Mouse (Mus musculus): Measurements from ENCODE around the gene Ermp1. TPM values are rescaled to one million over a fixed set of nuclear protein-coding genes. Genes with fewer than 3 reads are reported as not detected.

The Ermp1 gene
- polyA plus RNA-seq, 1 experiment from 2014 or later: 9.4 TPM

DNA sequence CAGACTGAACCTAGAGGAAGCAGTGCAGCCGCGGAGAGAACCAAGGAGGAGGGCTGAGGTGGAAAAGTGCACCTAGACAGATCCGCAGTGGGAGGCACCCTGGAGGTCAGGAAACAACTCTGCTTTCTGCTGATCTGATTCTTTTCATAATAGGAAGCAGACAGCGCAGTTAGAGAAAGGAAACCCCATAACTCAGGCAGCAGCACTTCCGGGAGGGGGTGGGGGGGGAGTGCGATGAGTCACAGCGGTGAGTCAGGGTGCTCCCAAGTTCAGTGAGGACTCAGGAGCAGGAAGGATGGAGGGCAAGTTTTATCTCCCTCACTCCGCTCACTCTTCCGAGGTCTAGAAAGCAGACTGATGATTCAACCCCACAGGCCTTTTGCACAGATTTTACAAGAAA is 7.2 kb downstream of the Ermp1 start:
- Histone ChIP-seq H3K9ac (ENCODE audit: low read depth, low read length) (no peak overlapping the region), H3K36me3 (ENCODE audit: control insufficient read depth, insufficient read depth, low read length) (peaks cover 4% of the 10 kb centered on the region; the same call in 1 of the 2 replicates), H3K4me2 (ENCODE audit: low read length) (no peak overlapping the region), H3K27ac (ENCODE audit: low read length) (no peak overlapping the region), H3K9me3 (replicated peaks; ENCODE audit: control insufficient read depth, low read length, poor library complexity, severe bottlenecking) (peaks cover 2% of the 10 kb centered on the region; the same call in 1 of the 2 replicates), H3K4me3 (ENCODE audit: low read depth, low read length) (no peak overlapping the region), H3K4me1 (ENCODE audit: control insufficient read depth, insufficient read depth, low read length) (no peaks in the 10 kb centered on the region), H3K27me3 (ENCODE audit: control insufficient read depth, insufficient read depth, low read depth, low read length) (no peaks in the 10 kb centered on the region)
- no peak for ATAC-seq
- WGBS: 56% methylated on average over 7 of the region's 9 CpGs

DNA sequence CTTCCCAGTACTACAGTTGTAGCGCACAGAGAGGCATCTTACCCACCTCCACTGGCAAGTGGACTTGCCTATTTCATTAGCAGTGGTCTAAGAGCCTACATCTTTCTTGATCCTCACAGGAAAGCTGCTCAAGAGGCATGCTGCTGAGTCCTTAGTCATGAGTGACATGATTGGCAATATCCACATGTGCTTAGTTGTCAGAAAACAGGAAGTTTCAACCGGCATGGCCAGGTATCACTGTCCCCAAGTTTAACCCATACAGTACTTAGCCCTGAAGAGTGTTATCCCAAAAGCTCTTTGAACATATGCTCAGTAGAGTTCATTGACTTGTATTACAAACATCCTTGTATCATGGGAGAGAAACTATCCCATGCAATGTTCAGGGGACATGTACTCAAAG is 36.1 kb downstream of the Ermp1 start:
- WGBS: 91% methylated on average over 2 of the region's 2 CpGs
- H3K27me3 ChIP-seq (ENCODE audit: control insufficient read depth, insufficient read depth, low read depth, low read length): no peaks in the 10 kb centered on the region
- ATAC-seq: no peak
- H3K4me3 ChIP-seq (ENCODE audit: low read depth, low read length): no peak overlapping the region
- no peaks in the 10 kb centered on the region for H3K9me3 ChIP-seq (replicated peaks; ENCODE audit: control insufficient read depth, low read length, poor library complexity, severe bottlenecking)
- no peak overlapping the region for H3K9ac ChIP-seq (ENCODE audit: low read depth, low read length)
- H3K27ac ChIP-seq (ENCODE audit: low read length): no peak overlapping the region
- no peaks in the 10 kb centered on the region; the same call in 1 of the 2 replicates for H3K36me3 ChIP-seq (ENCODE audit: control insufficient read depth, insufficient read depth, low read length)
- no peaks in the 10 kb centered on the region for H3K4me1 ChIP-seq (ENCODE audit: control insufficient read depth, insufficient read depth, low read length)
- no peak overlapping the region for H3K4me2 ChIP-seq (ENCODE audit: low read length)

DNA sequence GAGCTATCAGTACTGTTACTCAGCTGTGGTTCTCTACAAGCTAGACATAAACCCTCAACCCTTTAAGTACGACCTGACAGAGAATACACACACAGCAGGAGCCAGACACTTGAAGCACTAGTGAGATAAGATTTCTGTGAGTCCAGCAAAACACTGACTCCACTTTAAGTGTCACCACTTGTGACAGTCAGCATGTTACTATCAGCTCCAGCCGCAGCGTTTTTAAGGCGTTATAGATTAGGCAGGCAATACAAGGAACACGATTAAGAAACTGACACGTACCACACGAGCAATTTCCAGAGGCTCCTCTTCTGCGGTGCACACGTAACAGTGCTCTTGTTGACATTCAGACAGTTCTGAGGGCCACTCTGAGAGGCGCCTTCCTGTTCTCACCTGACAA is 37.3 kb downstream of the Ermp1 start:
- no peak for ATAC-seq
- H3K4me1 ChIP-seq (ENCODE audit: control insufficient read depth, insufficient read depth, low read length): no peaks in the 10 kb centered on the region
- H3K36me3 ChIP-seq (ENCODE audit: control insufficient read depth, insufficient read depth, low read length): no peaks in the 10 kb centered on the region; the same call in 1 of the 2 replicates
- H3K27ac ChIP-seq (ENCODE audit: low read length): no peak overlapping the region
- H3K27me3 ChIP-seq (ENCODE audit: control insufficient read depth, insufficient read depth, low read depth, low read length): no peaks in the 10 kb centered on the region
- 85% methylated on average over 10 of the region's 10 CpGs for WGBS
- H3K4me2 ChIP-seq (ENCODE audit: low read length): no peak overlapping the region
- H3K9me3 ChIP-seq (replicated peaks; ENCODE audit: control insufficient read depth, low read length, poor library complexity, severe bottlenecking): no peaks in the 10 kb centered on the region
- H3K4me3 ChIP-seq (ENCODE audit: low read depth, low read length): no peak overlapping the region
- H3K9ac ChIP-seq (ENCODE audit: low read depth, low read length): no peak overlapping the region

DNA sequence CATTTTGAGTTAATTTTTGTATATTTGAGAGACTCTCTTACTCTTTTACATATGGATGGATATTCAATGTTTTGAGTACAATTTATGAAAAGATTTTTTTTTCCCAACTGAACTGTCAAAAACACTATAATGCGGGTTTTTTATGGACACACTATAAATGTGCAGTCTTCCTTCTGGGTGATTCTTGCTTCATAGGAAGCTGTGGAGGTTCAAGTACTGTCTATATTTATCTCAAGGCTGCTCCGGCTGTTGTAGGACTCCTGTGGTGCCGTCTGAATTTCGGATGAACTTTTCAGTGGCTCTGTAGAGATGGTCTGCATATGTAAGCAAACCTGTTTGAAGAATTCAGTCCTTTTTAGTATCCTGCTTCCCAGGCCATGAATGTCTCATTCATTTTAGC is 40.0 kb downstream of the Ermp1 start:
- 73% methylated on average over 4 of the region's 4 CpGs for whole genome bisulfite sequencing
- no peaks in the 10 kb centered on the region for H3K9me3 ChIP-seq (replicated peaks; ENCODE audit: control insufficient read depth, low read length, poor library complexity, severe bottlenecking)
- H3K27me3 ChIP-seq (ENCODE audit: control insufficient read depth, insufficient read depth, low read depth, low read length): no peaks in the 10 kb centered on the region
- no peak overlapping the region for H3K4me2 ChIP-seq (ENCODE audit: low read length)
- peaks cover 7% of the 10 kb centered on the region for H3K36me3 ChIP-seq (ENCODE audit: control insufficient read depth, insufficient read depth, low read length)
- H3K27ac ChIP-seq (ENCODE audit: low read length): no peak overlapping the region
- no peak overlapping the region for H3K9ac ChIP-seq (ENCODE audit: low read depth, low read length)
- no peaks in the 10 kb centered on the region for H3K4me1 ChIP-seq (ENCODE audit: control insufficient read depth, insufficient read depth, low read length)
- no peak for ATAC-seq
- H3K4me3 ChIP-seq (ENCODE audit: low read depth, low read length): no peak overlapping the region

DNA sequence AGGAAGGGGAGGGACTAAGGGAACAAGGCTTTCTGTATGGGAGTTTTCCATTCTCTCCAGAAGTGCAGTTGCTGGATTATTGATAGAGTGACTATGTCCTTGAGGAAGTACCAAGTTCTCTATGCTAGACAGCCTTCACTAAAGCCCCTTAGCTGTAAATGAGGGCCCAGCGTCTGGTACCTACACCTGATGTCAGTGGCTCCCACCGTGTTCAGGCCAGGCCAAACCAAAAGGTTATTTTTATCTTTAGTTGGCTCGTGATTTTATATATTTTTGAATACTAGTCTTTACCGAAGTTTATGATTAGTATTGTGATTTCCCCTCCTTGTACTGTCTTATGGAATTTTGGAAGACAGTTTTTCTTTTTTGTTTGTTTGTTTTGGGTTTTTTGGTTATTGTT is 40.7 kb downstream of the Ermp1 start:
- peaks cover 12% of the 10 kb centered on the region for H3K36me3 ChIP-seq (ENCODE audit: control insufficient read depth, insufficient read depth, low read length)
- H3K4me3 ChIP-seq (ENCODE audit: low read depth, low read length): no peak overlapping the region
- no peaks in the 10 kb centered on the region for H3K27me3 ChIP-seq (ENCODE audit: control insufficient read depth, insufficient read depth, low read depth, low read length)
- no peak for ATAC-seq
- no peak overlapping the region for H3K9ac ChIP-seq (ENCODE audit: low read depth, low read length)
- H3K9me3 ChIP-seq (replicated peaks; ENCODE audit: control insufficient read depth, low read length, poor library complexity, severe bottlenecking): no peaks in the 10 kb centered on the region
- 91% methylated on average over 4 of the region's 4 CpGs for WGBS
- H3K4me2 ChIP-seq (ENCODE audit: low read length): no peak overlapping the region
- H3K4me1 ChIP-seq (ENCODE audit: control insufficient read depth, insufficient read depth, low read length): no peaks in the 10 kb centered on the region
- H3K27ac ChIP-seq (ENCODE audit: low read length): no peak overlapping the region

DNA sequence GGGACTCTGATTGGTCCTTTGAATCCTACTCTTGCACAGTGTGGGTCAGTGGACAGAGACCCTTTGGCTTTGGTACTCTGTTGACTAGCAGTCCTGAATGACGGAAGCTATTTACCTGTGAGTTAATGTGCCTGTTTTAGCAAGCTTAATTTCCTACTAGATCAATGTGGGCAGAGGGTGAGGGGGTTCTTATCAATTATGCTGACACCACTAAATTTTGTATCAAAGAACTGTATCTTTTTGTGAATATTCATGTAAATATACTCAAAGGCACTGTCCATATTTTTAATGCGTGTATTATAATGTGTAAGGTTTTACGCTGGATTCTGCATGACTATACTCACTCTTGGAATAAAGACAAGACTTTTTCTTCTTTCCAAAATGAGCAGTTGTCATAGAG is 43.6 kb downstream of the Ermp1 start:
- Histone ChIP-seq H3K36me3 (ENCODE audit: control insufficient read depth, insufficient read depth, low read length) (peaks cover 17% of the 10 kb centered on the region), H3K9ac (ENCODE audit: low read depth, low read length) (no peak overlapping the region), H3K4me3 (ENCODE audit: low read depth, low read length) (no peak overlapping the region), H3K4me2 (ENCODE audit: low read length) (no peak overlapping the region), H3K4me1 (ENCODE audit: control insufficient read depth, insufficient read depth, low read length) (no peaks in the 10 kb centered on the region), H3K9me3 (replicated peaks; ENCODE audit: control insufficient read depth, low read length, poor library complexity, severe bottlenecking) (no peaks in the 10 kb centered on the region), H3K27me3 (ENCODE audit: control insufficient read depth, insufficient read depth, low read depth, low read length) (no peaks in the 10 kb centered on the region), H3K27ac (ENCODE audit: low read length) (no peak overlapping the region)
- no peak for ATAC-seq
- 94% methylated on average over 3 of the region's 3 CpGs for WGBS

DNA sequence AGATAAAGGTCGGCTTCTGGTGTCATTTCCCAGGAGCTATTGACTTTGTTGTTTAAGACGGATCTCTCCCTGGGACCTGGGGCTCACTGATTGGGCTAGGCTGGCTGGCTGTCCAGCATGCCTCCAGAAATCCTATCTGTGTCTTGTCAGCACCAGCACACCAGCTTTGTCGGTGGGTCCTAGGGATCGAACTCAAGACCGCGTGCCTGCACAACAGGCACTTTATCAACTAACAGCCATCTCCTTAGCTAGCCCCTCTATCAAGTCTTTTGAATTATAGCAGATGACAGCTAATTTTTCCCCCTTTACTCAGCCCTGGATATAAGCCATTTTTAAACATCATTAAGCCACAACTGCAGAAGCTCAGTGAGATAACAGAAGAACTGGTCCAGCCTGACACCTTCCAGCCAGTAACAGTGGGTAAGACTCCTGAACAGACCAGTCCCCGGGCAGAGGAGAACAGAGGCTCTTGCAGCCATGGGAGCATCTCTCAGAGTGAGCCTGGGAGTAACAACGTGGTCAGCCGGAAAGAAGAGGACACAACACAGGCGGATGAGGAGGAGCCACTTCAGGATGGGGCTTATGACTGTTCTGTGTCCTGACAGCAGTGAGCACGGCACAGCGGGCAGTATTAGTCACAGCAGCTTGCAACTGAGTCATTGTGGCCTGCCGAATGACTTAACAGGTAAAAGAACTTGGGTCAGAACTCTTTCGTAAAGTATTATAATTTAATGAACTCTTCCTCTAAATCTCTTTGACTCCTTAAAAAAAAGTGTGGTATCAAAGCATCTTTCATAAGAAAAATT is 44.5 kb downstream of the Ermp1 start:
- H3K27me3 ChIP-seq (ENCODE audit: control insufficient read depth, insufficient read depth, low read depth, low read length): no peaks in the 10 kb centered on the region
- H3K36me3 ChIP-seq (ENCODE audit: control insufficient read depth, insufficient read depth, low read length): peaks cover 17% of the 10 kb centered on the region
- H3K4me3 ChIP-seq (ENCODE audit: low read depth, low read length): no peak overlapping the region
- H3K9me3 ChIP-seq (replicated peaks; ENCODE audit: control insufficient read depth, low read length, poor library complexity, severe bottlenecking): no peaks in the 10 kb centered on the region
- no peaks in the 10 kb centered on the region for H3K4me1 ChIP-seq (ENCODE audit: control insufficient read depth, insufficient read depth, low read length)
- H3K27ac ChIP-seq (ENCODE audit: low read length): no peak overlapping the region
- H3K9ac ChIP-seq (ENCODE audit: low read depth, low read length): no peak overlapping the region
- no peak overlapping the region for H3K4me2 ChIP-seq (ENCODE audit: low read length)
- ATAC-seq: no peak
- WGBS: 85% methylated on average over 14 of the region's 14 CpGs

DNA sequence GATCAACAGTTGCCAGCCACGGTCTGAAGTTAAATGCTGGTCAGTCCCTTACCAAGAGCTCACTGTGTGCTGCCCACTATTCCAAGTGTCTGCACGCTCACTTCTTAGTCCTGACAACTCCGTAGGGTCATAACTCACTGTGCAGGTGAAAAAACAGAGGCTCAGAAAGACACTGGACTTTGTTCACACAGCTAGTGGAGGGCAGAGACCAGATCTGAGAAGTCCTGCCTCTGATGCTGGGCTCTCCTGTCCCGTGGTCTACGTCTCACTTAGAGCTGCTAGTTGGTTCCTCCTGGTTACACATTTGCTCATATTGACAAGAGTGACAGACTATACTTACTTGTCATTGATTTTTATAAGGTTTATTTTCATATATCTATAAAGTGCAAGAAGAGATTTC is 49.2 kb downstream of the Ermp1 start:
- Histone ChIP-seq H3K27me3 (ENCODE audit: control insufficient read depth, insufficient read depth, low read depth, low read length) (no peaks in the 10 kb centered on the region), H3K36me3 (ENCODE audit: control insufficient read depth, insufficient read depth, low read length) (peaks cover 27% of the 10 kb centered on the region), H3K4me3 (ENCODE audit: low read depth, low read length) (no peak overlapping the region), H3K4me2 (ENCODE audit: low read length) (no peak overlapping the region), H3K27ac (ENCODE audit: low read length) (no peak overlapping the region), H3K9ac (ENCODE audit: low read depth, low read length) (no peak overlapping the region), H3K9me3 (replicated peaks; ENCODE audit: control insufficient read depth, low read length, poor library complexity, severe bottlenecking) (no peaks in the 10 kb centered on the region), H3K4me1 (ENCODE audit: control insufficient read depth, insufficient read depth, low read length) (no peaks in the 10 kb centered on the region)
- WGBS: 97% methylated on average over 5 of the region's 5 CpGs
- no peak for ATAC-seq

DNA sequence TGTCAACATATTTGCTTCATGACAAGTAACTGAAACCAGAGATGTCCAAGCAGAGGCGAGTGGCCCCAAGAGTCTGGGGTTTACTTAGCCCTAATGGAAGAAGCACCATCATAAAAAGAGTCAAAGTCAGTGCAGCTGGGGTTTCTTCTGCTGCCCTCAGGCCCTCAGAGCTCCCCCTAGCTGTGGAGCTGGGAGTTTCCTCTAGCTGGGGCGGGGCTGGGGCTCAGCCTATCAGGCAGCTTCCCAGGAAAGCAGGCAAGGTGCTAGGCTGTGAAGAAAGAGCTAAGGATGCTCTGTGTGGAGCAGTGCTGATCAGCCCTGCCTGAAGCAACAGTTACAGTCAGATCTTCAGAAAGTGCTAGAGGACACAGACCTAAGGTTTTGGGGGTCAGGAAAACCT is 51.2 kb downstream of the Ermp1 start:
- H3K27ac ChIP-seq (ENCODE audit: low read length): no peak overlapping the region
- peaks cover 11% of the 10 kb centered on the region for H3K36me3 ChIP-seq (ENCODE audit: control insufficient read depth, insufficient read depth, low read length)
- H3K27me3 ChIP-seq (ENCODE audit: control insufficient read depth, insufficient read depth, low read depth, low read length): no peaks in the 10 kb centered on the region
- H3K4me2 ChIP-seq (ENCODE audit: low read length): no peak overlapping the region
- H3K4me3 ChIP-seq (ENCODE audit: low read depth, low read length): no peak overlapping the region
- 100% methylated on average over 2 of the region's 2 CpGs for WGBS
- ATAC-seq: no peak
- H3K4me1 ChIP-seq (ENCODE audit: control insufficient read depth, insufficient read depth, low read length): no peaks in the 10 kb centered on the region
- H3K9ac ChIP-seq (ENCODE audit: low read depth, low read length): no peak overlapping the region
- H3K9me3 ChIP-seq (replicated peaks; ENCODE audit: control insufficient read depth, low read length, poor library complexity, severe bottlenecking): no peaks in the 10 kb centered on the region
